Mouse (Mus musculus): ENCODE data around the gene Slc6a19.

Slc6a19 gene

DNA sequence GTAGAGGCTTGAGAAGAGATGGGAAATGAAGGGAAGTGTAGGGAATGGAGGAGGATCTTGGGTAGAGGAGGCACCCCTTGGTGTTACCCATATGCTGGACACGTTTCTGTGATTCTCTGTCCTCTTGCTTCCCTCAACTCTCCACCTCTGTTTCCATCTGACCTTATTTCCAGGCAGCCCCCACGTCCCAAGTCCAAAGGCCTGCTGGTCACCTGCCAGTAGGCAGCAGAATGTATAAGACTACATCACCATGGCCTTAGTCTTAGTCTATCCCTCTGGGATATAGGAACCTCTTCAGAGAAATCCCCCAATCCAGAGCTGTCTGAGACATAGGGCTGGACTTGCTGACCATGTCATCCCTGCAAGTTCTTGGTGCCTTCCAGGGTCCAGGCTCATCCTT lies 25.4 kb downstream of the Slc6a19 start:
- no peak for ATAC-seq (ENCODE audit: insufficient number of reproducible peaks, low FRiP score, low TSS enrichment)

DNA sequence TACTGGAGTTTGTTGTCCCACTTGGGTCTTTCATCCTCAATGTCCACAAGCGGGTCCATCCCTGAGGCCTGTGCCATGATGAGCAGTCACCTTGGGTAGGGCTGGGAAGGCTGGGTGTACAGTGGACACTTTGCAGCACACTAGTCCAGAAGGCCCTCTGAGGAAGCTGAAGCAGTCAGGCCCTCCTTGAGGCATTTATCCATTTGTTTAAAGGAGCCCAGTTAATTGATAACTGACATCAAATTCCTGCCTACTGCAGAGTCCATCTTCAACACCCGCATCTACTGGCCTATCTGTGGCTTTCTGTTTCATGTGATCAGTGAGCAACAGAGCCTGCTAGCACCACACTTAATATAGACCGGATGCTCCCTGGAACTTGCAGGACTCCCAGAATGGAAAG lies 26.8 kb downstream of the Slc6a19 start, which contains the start of gene Slc6a18:
Slc6a18 (minus strand) TSS at position 171 of the 400 bp plus-strand sequence.
- no peak for ATAC-seq (ENCODE audit: insufficient number of reproducible peaks, low FRiP score, low TSS enrichment)

DNA sequence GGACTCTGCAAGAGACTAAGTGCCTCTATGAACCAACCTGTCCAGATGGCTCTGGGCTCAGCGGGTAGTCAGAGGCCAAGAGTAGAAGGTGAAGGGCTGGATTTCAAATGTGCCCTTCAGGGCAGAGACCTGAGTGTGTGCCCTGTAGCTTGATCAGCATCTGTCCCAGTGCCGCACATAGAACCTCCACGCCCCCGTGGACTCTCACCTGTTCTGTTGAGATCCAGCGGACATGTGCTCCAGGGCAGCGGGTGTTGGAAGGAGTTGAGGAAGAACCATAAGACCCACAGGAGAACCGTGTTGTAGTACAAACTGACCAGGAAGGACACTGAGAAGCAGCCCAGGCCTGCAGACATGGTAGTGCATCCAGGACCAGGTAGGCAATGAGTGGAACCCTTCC lies 29.5 kb downstream of the Slc6a19 start:
- ATAC-seq (ENCODE audit: insufficient number of reproducible peaks, low FRiP score, low TSS enrichment), result no peak

DNA sequence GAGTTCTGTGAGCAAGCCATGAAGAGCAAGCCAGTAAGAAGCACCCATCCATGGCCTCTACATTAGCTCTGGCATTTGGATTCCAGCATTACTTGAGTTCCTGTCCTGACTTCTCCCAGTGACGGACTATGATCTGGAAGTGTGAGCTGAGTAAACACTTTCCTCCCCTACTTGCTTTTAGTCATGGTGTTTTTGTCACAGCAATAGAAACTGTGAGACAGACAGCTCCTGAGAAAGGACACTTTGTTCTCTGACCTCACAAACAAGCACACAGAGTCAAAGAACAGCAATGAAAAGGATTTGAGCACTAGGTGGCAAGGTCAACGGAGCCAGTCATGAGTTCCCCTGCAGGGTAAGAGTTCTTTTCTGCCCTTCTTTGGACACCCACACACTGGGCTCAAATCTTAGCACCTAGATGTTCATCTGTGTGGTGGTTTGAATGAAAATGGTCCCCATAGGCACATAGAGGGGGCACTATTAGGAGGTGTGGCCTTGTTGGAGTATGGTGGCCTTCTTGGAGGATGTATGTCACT lies 44.4 kb downstream of the Slc6a19 start:
- no peak for ATAC-seq (ENCODE audit: insufficient number of reproducible peaks, low FRiP score, low TSS enrichment)

DNA sequence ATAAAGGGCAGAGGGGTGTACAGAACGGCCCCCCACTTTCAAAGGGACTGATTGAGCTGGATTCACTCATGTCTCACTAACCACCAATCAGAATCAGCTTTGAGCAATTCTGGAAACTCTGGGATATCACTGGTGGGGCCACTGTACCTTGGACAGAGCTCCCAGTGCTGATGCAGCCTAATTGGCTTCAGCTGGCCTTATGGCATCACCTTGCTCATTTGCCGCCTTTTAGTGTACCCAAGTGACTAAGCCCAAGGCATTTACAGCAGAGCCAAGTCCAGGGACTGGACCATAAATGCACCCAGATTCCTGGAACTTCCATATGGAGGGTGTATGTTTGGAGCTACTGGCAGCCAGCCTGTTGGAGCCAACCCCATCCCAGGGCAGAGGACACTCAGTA lies 45.7 kb downstream of the Slc6a19 start:
- no peak for ATAC-seq (ENCODE audit: insufficient number of reproducible peaks, low FRiP score, low TSS enrichment)

DNA sequence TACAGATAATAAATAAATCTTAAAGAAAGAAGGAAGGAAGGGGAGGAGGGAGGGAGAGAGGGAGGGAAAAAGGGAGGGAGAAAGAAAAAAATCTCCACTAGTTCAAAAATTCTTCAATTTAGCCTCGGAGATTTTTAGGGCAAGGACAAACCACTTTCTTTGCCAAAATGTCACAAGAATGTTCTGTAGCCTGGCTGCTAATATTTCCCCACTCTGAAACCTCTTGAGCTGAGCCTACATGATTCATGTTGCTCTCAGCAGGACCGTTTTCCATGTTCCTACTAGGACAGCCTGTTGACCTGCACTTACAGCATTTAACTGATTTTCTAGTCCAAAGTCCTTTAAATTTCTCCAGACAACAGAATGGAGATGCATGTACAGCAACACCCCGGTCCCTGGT lies 49.7 kb downstream of the Slc6a19 start:
- ATAC-seq (ENCODE audit: insufficient number of reproducible peaks, low FRiP score, low TSS enrichment), result no peak

DNA sequence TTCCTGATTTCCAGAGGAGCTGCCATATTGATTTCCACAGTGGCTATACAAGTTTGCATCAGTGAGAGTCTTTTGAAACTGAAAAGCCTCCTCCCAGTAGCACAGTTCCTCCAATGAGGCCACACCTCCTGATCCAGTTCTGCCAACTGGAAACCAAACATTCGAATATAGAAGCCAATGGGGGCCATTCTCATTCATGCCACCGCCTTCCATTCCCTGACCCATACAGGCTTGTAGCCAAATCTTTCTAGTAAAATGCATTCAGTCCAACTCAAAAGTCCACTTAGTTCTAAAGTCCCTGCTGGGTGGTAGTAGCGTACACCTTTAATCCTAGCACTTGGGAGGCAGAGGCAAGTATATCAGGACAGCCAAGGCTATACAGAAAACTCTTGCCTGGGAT lies 51.4 kb downstream of the Slc6a19 start:
- no peak for ATAC-seq (ENCODE audit: insufficient number of reproducible peaks, low FRiP score, low TSS enrichment)

DNA sequence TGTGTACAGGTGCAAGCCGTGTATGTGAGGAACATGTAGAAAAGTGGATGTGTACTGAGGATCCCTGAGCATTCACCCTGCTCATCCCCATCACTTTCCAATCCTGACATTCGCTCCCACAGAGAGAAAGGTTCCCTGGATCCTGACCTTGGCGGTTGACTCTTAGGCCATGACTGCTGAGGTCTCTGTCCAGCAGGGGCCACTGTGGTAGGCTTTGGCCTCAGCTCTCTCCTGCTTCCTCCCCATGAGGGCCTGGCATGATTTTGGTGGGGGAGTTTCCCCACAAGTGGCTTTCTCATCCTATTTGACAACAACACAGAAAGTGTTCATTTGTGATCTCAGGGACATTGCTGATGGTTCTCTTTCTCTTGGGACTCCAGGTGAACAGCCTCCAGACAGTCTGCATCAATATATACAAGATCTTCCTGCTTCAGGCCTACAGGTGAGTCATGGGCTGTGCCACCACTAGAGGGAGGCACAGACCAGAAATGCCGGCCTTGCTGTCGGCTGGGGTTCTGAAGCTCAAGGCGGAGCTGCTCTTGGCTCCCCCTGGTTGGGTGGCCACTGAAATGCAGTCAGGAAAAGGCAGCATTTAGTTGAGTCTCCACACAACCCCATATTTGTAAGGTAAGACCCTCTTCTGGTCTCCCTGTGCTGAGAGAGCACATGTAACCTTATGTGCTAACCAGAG lies 58.1 kb downstream of the Slc6a19 start:
- ATAC-seq (ENCODE audit: insufficient number of reproducible peaks, low FRiP score, low TSS enrichment), result no peak

DNA sequence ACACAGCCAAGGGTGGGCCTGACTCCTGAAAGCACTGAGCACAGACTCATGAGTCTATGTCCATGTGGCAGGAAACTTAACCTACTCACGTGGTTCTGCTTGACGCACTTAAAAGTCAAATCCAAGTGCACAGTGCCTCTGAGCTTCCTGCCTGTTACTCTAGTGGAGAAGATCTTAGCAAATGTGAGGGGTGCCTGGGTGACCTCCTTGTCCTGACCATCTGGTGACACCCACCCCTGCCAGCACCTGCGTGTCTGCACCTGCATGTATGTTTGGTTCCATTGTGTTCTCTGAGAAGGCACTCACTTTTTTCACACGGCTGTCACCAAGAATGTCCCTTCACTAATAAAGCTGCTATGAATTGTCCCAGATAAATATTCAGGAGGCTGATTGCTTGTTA lies 63.4 kb downstream of the Slc6a19 start:
- no peak for ATAC-seq (ENCODE audit: insufficient number of reproducible peaks, low FRiP score, low TSS enrichment)

DNA sequence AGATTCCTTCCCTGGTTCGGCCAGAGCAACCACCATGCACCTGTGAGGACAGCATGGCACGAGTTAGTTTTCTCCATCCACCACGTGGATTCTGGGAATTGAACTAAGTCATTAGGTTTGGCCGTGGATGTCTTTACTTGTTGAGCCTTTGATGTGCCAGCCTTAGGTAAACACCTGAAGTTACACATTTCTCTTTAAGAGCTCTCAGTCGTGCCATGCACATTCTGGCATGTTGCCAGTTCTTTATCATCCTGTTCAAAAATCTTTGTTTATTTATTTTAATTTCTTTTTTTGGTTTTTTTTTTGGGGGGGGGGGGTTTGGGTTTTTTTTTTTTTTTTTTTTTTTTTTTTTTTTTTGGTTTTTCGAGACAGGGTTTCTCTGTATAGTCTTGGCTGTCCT lies 66.8 kb downstream of the Slc6a19 start:
- no peak for ATAC-seq (ENCODE audit: insufficient number of reproducible peaks, low FRiP score, low TSS enrichment)

DNA sequence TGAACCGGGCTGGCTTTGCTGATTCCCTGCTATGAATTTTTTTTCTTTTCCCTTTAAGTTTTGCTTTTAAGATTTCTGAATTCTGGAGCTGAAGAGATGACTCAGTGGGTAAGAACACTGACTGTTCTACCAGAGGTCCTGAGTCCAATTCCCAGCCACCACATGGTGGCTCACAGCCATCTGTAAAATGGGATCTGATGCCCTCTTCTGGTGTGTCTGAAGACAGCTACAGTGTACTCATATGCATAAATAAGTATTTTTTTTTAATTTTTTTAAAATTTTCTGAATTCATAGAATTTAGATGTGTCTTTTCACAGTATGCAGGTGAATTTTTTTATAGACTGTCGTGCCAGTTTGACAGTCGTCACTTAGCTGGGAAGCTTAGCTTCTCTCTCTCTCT lies 72.8 kb downstream of the Slc6a19 start:
- no peak for ATAC-seq (ENCODE audit: insufficient number of reproducible peaks, low FRiP score, low TSS enrichment)
